Mouse (Mus musculus): ENCODE data around the gene Srms. TPM values are rescaled to one million over a fixed set of nuclear protein-coding genes. Genes with fewer than 3 reads are reported as not detected.

The Srms gene
- polyA plus RNA-seq, 1 experiment from 2014 or later: 0.08 TPM

DNA sequence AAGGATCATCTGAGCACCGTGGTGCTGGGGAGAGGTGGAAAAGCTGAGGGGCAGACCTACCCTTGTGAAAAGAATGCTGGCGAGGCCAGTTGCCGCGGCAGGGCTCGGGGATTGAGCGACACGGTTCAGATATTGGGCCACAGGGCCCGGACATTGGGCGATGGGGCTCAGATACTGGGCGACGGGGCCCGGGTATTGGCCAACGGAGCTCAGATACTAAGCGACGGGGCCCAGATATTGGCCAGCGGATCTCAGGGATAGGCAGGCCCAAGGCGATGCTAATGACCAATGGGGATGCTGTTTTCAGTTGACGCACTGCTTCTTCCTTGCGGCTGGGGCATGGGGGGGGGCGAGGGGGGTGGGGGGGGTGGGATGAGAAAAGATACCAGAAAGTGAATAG is 18.2 kb upstream of the Srms start:
- Histone ChIP-seq H3K27ac (replicated peaks; ENCODE audit: low read depth, low read length) (no peak overlapping the region), H3K27me3 (replicated peaks; ENCODE audit: control insufficient read depth, insufficient read depth, low read length) (no peaks in the 10 kb centered on the region), H3K9me3 (ENCODE audit: control insufficient read depth, low read length) (no peaks in the 10 kb centered on the region), H3K4me1 (ENCODE audit: control insufficient read depth, insufficient read depth, low read length) (no peaks in the 10 kb centered on the region), H3K36me3 (ENCODE audit: control insufficient read depth, insufficient read depth, low read length) (no peaks in the 10 kb centered on the region), H3K4me3 (ENCODE audit: low read depth, low read length) (no peak overlapping the region), H3K4me2 (ENCODE audit: low read depth, low read length) (no peak overlapping the region), H3K9ac (ENCODE audit: low read depth, low read length) (no peak overlapping the region)
- DNase-seq (ENCODE audit: low spot score) (no peak), ATAC-seq (ENCODE audit: low read depth) (no peak)
- 81% methylated on average over 18 of the region's 20 CpGs for WGBS

DNA sequence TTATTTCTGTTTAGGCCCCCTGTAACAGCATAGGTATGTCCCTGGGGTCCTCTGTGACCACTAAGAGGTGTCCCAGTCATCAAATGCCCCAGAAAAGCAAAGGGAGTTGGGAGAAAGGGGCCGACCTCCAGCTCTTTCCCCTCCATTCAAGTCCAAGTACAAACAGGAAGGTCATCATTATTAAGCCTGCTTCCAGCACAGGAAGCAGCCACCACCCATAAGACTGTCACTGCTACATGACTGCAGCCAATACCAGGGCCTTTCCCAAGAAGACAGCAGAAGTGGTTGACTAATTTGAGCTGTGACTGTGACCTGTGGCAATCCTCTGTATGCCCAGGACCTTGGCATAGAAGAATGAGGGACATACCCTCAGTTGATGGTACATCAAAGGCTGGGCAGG is 15.3 kb upstream of the Srms start:
- Histone ChIP-seq H3K9ac (ENCODE audit: low read depth, low read length) (no peak overlapping the region), H3K4me1 (ENCODE audit: control insufficient read depth, insufficient read depth, low read length) (no peaks in the 10 kb centered on the region), H3K4me2 (ENCODE audit: low read depth, low read length) (no peak overlapping the region), H3K4me3 (ENCODE audit: low read depth, low read length) (no peak overlapping the region), H3K36me3 (ENCODE audit: control insufficient read depth, insufficient read depth, low read length) (no peaks in the 10 kb centered on the region), H3K27ac (replicated peaks; ENCODE audit: low read depth, low read length) (no peak overlapping the region), H3K9me3 (ENCODE audit: control insufficient read depth, low read length) (no peaks in the 10 kb centered on the region), H3K27me3 (replicated peaks; ENCODE audit: control insufficient read depth, insufficient read depth, low read length) (no peaks in the 10 kb centered on the region)
- DNase-seq (ENCODE audit: low spot score) (no peak), ATAC-seq (ENCODE audit: low read depth) (no peak)
- WGBS: 80% methylated on average over 1 of the region's 1 CpGs

DNA sequence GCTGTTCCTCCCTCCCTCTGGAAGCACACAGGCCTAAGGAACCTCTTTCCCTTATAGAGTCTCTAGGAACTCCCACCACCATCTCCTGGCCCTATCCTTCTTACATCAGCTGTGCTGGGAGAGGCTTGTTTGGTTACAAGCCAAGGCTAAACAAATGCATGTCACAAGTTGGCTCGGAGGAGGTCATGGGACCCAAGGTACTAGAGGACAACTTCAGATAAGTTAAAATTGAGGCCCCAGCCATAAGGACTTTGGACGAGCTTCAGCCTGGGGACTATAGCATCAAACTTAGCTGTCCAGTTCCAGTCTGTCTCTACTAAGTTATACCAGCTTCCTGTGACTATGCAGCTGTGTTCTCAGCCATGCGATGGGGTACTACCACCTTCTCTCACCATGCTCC is 14.1 kb upstream of the Srms start:
- Histone ChIP-seq H3K4me2 (ENCODE audit: low read depth, low read length) (no peak overlapping the region), H3K27ac (replicated peaks; ENCODE audit: low read depth, low read length) (no peak overlapping the region), H3K9me3 (ENCODE audit: control insufficient read depth, low read length) (no peaks in the 10 kb centered on the region), H3K27me3 (replicated peaks; ENCODE audit: control insufficient read depth, insufficient read depth, low read length) (no peaks in the 10 kb centered on the region), H3K36me3 (ENCODE audit: control insufficient read depth, insufficient read depth, low read length) (no peaks in the 10 kb centered on the region), H3K4me3 (ENCODE audit: low read depth, low read length) (no peak overlapping the region), H3K9ac (ENCODE audit: low read depth, low read length) (no peak overlapping the region), H3K4me1 (ENCODE audit: control insufficient read depth, insufficient read depth, low read length) (no peaks in the 10 kb centered on the region)
- no peak for ATAC-seq (ENCODE audit: low read depth)
- DNase-seq (ENCODE audit: low spot score): no peak
- WGBS: 91% methylated on average over 3 of the region's 3 CpGs

DNA sequence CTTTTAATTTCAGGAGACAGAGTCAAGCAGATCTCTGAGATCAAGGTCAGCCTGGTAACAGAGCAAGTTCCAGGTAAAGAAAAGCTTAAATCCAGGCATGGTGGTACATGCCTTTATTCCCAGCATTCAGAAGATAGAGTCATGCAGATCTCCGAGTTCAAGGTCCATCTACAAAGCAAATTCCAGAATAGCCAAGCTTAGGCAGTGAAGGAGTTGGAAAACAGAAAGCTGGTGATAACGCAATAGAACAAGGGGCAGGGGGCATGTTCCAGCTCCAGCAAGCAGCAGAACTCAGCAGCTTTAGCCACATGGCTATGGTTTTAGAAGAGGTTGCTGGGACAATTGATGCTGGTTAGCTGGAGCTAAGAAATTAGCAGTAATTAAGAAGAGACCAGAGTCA is 12.0 kb upstream of the Srms start:
- DNase-seq (ENCODE audit: low spot score) (no peak), ATAC-seq (ENCODE audit: low read depth) (no peak)
- 84% methylated on average over 2 of the region's 2 CpGs for WGBS
- H3K27ac ChIP-seq (replicated peaks; ENCODE audit: low read depth, low read length): no peak overlapping the region
- no peak overlapping the region for H3K4me2 ChIP-seq (ENCODE audit: low read depth, low read length)
- H3K4me3 ChIP-seq (ENCODE audit: low read depth, low read length): no peak overlapping the region
- H3K9me3 ChIP-seq (ENCODE audit: control insufficient read depth, low read length): no peaks in the 10 kb centered on the region
- H3K9ac ChIP-seq (ENCODE audit: low read depth, low read length): no peak overlapping the region
- no peaks in the 10 kb centered on the region for H3K36me3 ChIP-seq (ENCODE audit: control insufficient read depth, insufficient read depth, low read length)
- no peaks in the 10 kb centered on the region for H3K27me3 ChIP-seq (replicated peaks; ENCODE audit: control insufficient read depth, insufficient read depth, low read length)
- H3K4me1 ChIP-seq (ENCODE audit: control insufficient read depth, insufficient read depth, low read length): peaks cover 5% of the 10 kb centered on the region

DNA sequence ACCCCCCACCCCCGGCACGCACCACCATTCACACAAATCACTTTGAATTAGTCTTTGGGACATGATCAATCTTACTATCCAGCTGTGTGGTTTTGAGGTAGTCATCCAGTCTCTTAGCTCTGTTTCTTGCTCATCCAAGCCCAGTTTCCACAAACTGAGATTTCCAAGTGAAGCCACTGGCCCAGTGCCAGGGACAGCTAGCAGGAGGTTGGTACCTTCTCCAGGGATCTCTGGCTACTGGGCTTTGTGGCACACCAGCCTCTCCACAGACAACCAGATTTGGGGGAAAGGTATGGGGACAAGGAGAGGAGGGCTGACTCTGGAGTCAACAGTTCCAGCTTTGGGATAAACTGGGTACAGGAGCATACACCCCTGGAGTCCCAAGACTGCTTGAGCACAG is 7.4 kb upstream of the Srms start:
- Histone ChIP-seq H3K27ac (replicated peaks; ENCODE audit: low read depth, low read length) (peak overlapping the region; percentile 45; the same call in 1 of the 2 replicates), H3K4me3 (ENCODE audit: low read depth, low read length) (peak overlapping the region; percentile 22), H3K27me3 (replicated peaks; ENCODE audit: control insufficient read depth, insufficient read depth, low read length) (no peaks in the 10 kb centered on the region), H3K4me1 (ENCODE audit: control insufficient read depth, insufficient read depth, low read length) (peaks cover 13% of the 10 kb centered on the region), H3K4me2 (ENCODE audit: low read depth, low read length) (peak overlapping the region; percentile 60), H3K9ac (ENCODE audit: low read depth, low read length) (peak overlapping the region; percentile 14; the same call in 1 of the 2 replicates), H3K9me3 (ENCODE audit: control insufficient read depth, low read length) (no peaks in the 10 kb centered on the region), H3K36me3 (ENCODE audit: control insufficient read depth, insufficient read depth, low read length) (no peaks in the 10 kb centered on the region)
- DNase-seq (ENCODE audit: low spot score): no peak
- ATAC-seq (ENCODE audit: low read depth): no peak
- 24% methylated on average over 2 of the region's 2 CpGs for WGBS

DNA sequence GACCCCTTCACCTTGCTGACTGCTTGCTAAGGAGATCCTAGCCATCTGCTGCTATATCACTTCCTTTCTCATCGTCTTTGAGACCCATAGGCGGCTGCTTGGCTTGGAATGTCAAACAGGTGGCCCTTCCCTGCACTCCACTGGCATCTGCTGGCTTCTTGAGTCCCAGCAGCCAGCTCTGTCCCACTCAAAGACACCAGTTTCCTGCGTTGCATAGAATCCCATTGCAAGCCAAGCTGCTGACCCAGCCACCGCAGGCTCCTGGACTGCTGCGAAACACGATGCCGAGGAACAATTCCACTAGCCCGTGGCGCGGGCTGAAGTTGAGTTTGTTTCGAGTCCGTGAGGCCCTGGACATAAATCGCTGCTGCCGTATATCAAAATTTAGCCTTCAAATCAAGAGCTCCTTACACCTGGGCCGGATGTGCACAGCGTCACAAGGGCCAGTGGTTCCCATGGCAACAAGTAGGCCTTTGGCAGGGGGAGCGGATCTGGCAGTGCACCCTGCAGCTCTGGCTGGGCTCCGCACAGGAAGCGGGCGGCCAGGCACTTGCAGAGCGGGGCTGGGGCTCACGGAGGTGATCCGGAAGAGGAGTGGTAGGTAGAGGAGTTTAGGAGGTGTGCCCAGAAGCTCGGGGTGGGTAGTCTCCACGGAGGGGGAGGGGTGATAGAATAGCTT is 6.7 kb upstream of the Srms start, which contains the start of gene Fndc11:
TSS of gene Fndc11 (plus strand) at position 476 of the 679 bp plus-strand sequence.
- peak within 1 kb of the TSS; percentile 14; the same call in 1 of the 2 replicates for H3K9ac ChIP-seq (ENCODE audit: low read depth, low read length)
- peaks cover 13% of the 10 kb centered on the region for H3K4me1 ChIP-seq (ENCODE audit: control insufficient read depth, insufficient read depth, low read length)
- H3K9me3 ChIP-seq (ENCODE audit: control insufficient read depth, low read length): no peaks in the 10 kb centered on the region
- DNase-seq (ENCODE audit: low spot score) (peak; percentile 90), ATAC-seq (ENCODE audit: low read depth) (peak; percentile 93)
- H3K36me3 ChIP-seq (ENCODE audit: control insufficient read depth, insufficient read depth, low read length): no peaks in the 10 kb centered on the region
- H3K4me2 ChIP-seq (ENCODE audit: low read depth, low read length): peak within 1 kb of the TSS; percentile 60
- H3K4me3 ChIP-seq (ENCODE audit: low read depth, low read length): peak within 1 kb of the TSS; percentile 22
- peak within 1 kb of the TSS; percentile 54; the same call in 1 of the 2 replicates for H3K27ac ChIP-seq (replicated peaks; ENCODE audit: low read depth, low read length)
- no peaks in the 10 kb centered on the region for H3K27me3 ChIP-seq (replicated peaks; ENCODE audit: control insufficient read depth, insufficient read depth, low read length)
- 2% methylated on average over 25 of the region's 25 CpGs for WGBS

DNA sequence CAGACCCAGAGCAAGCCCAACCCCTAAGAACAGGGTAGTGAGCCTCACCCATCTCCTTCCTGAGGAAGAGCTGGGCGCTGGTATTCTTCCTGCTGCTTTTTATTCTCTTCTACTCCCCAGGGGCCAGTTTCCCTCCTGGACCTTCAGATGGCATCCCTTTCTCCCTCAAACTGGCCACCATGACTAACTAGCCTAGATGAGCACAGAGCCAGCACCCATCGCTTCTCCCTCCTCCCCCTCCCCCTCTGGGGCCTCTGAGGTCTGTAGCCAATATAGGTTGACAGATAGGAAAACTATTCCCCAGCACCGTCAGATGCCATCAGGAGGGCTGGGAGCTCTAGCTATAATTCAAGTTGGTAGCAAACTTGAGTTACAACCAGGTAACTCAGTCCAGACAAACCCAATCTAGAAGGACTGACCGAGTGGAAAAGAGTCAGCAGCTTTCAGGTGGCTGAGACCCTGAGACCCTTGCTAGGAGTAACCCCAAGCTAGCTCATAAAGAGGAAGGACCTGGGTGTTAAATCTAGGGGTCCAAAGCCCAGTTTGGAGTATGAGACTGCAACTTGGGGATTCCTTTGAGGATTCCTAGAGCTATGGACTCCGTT is 6.0 kb upstream of the Srms start:
- H3K36me3 ChIP-seq (ENCODE audit: control insufficient read depth, insufficient read depth, low read length): no peaks in the 10 kb centered on the region
- ATAC-seq (ENCODE audit: low read depth) (no peak), DNase-seq (ENCODE audit: low spot score) (no peak)
- H3K4me2 ChIP-seq (ENCODE audit: low read depth, low read length): peak overlapping the region; percentile 60; the same call in 1 of the 2 replicates
- no peak overlapping the region for H3K9ac ChIP-seq (ENCODE audit: low read depth, low read length)
- peaks cover 13% of the 10 kb centered on the region for H3K4me1 ChIP-seq (ENCODE audit: control insufficient read depth, insufficient read depth, low read length)
- H3K4me3 ChIP-seq (ENCODE audit: low read depth, low read length): no peak overlapping the region
- peaks cover 2% of the 10 kb centered on the region for H3K27me3 ChIP-seq (replicated peaks; ENCODE audit: control insufficient read depth, insufficient read depth, low read length)
- no peak overlapping the region for H3K27ac ChIP-seq (replicated peaks; ENCODE audit: low read depth, low read length)
- 70% methylated on average over 5 of the region's 5 CpGs for WGBS
- no peaks in the 10 kb centered on the region for H3K9me3 ChIP-seq (ENCODE audit: control insufficient read depth, low read length)

DNA sequence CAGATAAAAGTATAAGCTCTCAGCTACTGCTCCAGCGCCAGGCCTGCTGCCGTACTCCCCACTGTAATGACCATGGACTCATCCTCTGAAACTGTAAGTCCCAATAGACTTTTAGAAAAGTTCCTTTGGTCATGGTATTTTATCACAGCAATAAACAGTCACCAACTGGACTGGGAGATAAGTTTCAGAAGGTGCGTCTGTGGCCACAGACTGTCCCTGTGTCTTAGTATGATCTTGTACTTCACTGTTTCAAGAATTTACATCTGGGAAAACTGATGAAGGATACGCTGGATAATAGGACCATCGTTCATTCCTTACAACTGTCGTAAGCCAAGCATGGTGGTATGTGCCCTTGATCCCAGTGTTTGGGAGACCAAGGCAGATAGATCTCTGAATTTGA is 3.1 kb upstream of the Srms start:
- ATAC-seq (ENCODE audit: low read depth): no peak

More for the DNA sequence above, 3.1 kb upstream of the Srms start:
- H3K4me1 ChIP-seq (ENCODE audit: control insufficient read depth, insufficient read depth, low read length): peaks cover 19% of the 10 kb centered on the region
- no peak overlapping the region for H3K4me2 ChIP-seq (ENCODE audit: low read depth, low read length)
- DNase-seq (ENCODE audit: low spot score): no peak
- peaks cover 32% of the 10 kb centered on the region for H3K27me3 ChIP-seq (replicated peaks; ENCODE audit: control insufficient read depth, insufficient read depth, low read length)
- no peaks in the 10 kb centered on the region for H3K9me3 ChIP-seq (ENCODE audit: control insufficient read depth, low read length)
- no peak overlapping the region for H3K9ac ChIP-seq (ENCODE audit: low read depth, low read length)
- WGBS: 88% methylated on average over 6 of the region's 6 CpGs
- no peaks in the 10 kb centered on the region for H3K36me3 ChIP-seq (ENCODE audit: control insufficient read depth, insufficient read depth, low read length)
- no peak overlapping the region for H3K4me3 ChIP-seq (ENCODE audit: low read depth, low read length)
- H3K27ac ChIP-seq (replicated peaks; ENCODE audit: low read depth, low read length): no peak overlapping the region
